ENCODE assay signal across 29 mouse cellular contexts in genomic region chr2:8975635-8976034, GRCm38 (mm10).
DNase-seq lines count a peak whose midpoint lies in the region; ATAC-seq and TF ChIP-seq lines count a peak whose summit lies in the region.
"Had no signal": no experiment of that assay in that cellular context is flagged by ENCODE, and none has a peak within 500 bp of the region (broad histone marks: within the 10 kb centered on the region; RNA-seq: fewer than 3 reads in every experiment).

No protein-coding gene starts in this region.

- H3K27ac ChIP-seq in kidney, embryonic 15.5 days, result no peak overlapping the region
- no peak overlapping the region for H3K27ac ChIP-seq in kidney, postnatal 0 days
- H3K27ac ChIP-seq: embryonic facial prominence, embryonic 13.5 days; embryonic facial prominence, embryonic 15.5 days; forebrain, embryonic 10.5 days; forebrain, embryonic 12.5 days had no signal

- H3K36me3 ChIP-seq in kidney, embryonic 15.5 days, result no peaks in the 10 kb centered on the region
- H3K36me3 ChIP-seq in kidney, postnatal 0 days (ENCODE audit: insufficient read depth, low read length), result no peaks in the 10 kb centered on the region
- H3K36me3 ChIP-seq: embryonic facial prominence, embryonic 13.5 days; embryonic facial prominence, embryonic 15.5 days; forebrain, embryonic 10.5 days; forebrain, embryonic 12.5 days; G1E had no signal

- no peak overlapping the region for H3K4me2 ChIP-seq in kidney, embryonic 15.5 days
- no peak overlapping the region for H3K4me2 ChIP-seq in kidney, postnatal 0 days (ENCODE audit: low read length)
- H3K4me2 ChIP-seq: embryonic facial prominence, embryonic 13.5 days; embryonic facial prominence, embryonic 15.5 days; forebrain, embryonic 12.5 days had no signal

- H3K4me3 ChIP-seq in kidney, embryonic 15.5 days (replicated peaks), result no peak overlapping the region
- no peak overlapping the region for H3K4me3 ChIP-seq in kidney, postnatal 0 days (replicated peaks; ENCODE audit: low read depth, low read length)
- H3K4me3 ChIP-seq: embryonic facial prominence, embryonic 13.5 days; embryonic facial prominence, embryonic 15.5 days; erythroblast, embryonic 14.5 days; forebrain, embryonic 10.5 days; forebrain, embryonic 12.5 days had no signal

- no peaks in the 10 kb centered on the region for H3K27me3 ChIP-seq in kidney, embryonic 15.5 days
- H3K27me3 ChIP-seq in kidney, postnatal 0 days (ENCODE audit: insufficient read depth, low read length), result no peaks in the 10 kb centered on the region
- H3K27me3 ChIP-seq: CH12.LX; embryonic facial prominence, embryonic 13.5 days; embryonic facial prominence, embryonic 15.5 days; forebrain, embryonic 12.5 days had no signal

- ATAC-seq in kidney, embryonic 15.5 days (replicated peaks; ENCODE audit: low FRiP score), result peak; percentile 86
- no peak for ATAC-seq in kidney, postnatal 0 days (replicated peaks; ENCODE audit: low FRiP score, low read depth)
- ATAC-seq: activated CD4-positive, CD25-positive, alpha-beta regulatory T cell, adult 4 months; CD4-positive, CD25-positive, alpha-beta regulatory T cell, adult 4 months; forebrain, embryonic 14.5 days; forebrain, embryonic 16.5 days; Patski had no signal

- no peaks in the 10 kb centered on the region for H3K9me3 ChIP-seq in kidney, embryonic 15.5 days (replicated peaks)
- H3K9me3 ChIP-seq in kidney, postnatal 0 days (replicated peaks; ENCODE audit: low read length), result no peaks in the 10 kb centered on the region
- H3K9me3 ChIP-seq: embryonic facial prominence, embryonic 13.5 days; embryonic facial prominence, embryonic 15.5 days; forebrain, embryonic 10.5 days; forebrain, embryonic 12.5 days; G1E had no signal

- 39% methylated on average over 6 of the region's 6 CpGs for WGBS in kidney, embryonic 15.5 days
- 36% methylated on average over 6 of the region's 6 CpGs for WGBS in kidney, postnatal 0 days

- no peaks in the 10 kb centered on the region for H3K4me1 ChIP-seq in kidney, embryonic 15.5 days
- no peaks in the 10 kb centered on the region for H3K4me1 ChIP-seq in kidney, postnatal 0 days (replicated peaks; ENCODE audit: insufficient read depth, low read length)
- H3K4me1 ChIP-seq: embryonic facial prominence, embryonic 13.5 days; embryonic facial prominence, embryonic 15.5 days; forebrain, embryonic 10.5 days; forebrain, embryonic 12.5 days had no signal

- no peak overlapping the region for H3K9ac ChIP-seq in kidney, embryonic 15.5 days
- H3K9ac ChIP-seq in kidney, postnatal 0 days (ENCODE audit: low read depth, low read length), result no peak overlapping the region
- H3K9ac ChIP-seq: embryonic facial prominence, embryonic 13.5 days; embryonic facial prominence, embryonic 15.5 days; forebrain, embryonic 12.5 days had no signal

- no peak for TF ChIP-seq CTCF in kidney, postnatal 0 days (IDR thresholded peaks at IDR 0.05; ENCODE audit: low read depth)

- peak; percentile 0 for DNase-seq in adrenal gland, adult 8-10 months
- DNase-seq in adrenal gland, postnatal 25 days, result no peak
- no peak for DNase-seq in kidney, postnatal 25 days
- peak; percentile 29 for DNase-seq in kidney, postnatal 0 days (ENCODE audit: low spot score)
- no peak for DNase-seq in kidney, adult 9 months
- no peak for DNase-seq in spleen, postnatal 10 days (ENCODE audit: low spot score in 2 of 2)
- DNase-seq: adrenal gland, postnatal 10 days; adrenal gland, postnatal 36 days; B cell, adult 2 months; cerebellum, adult 11 months; cerebellum, adult 18-20 months; cerebellum, adult 8-10 months; cerebellum, adult 9-11 months; cerebellum, postnatal 14 days; cerebellum, postnatal 36 days; embryo, embryonic 11 days had no signal

Comparison
In these comparisons a context has a peak if more than half of its experiments do, and no peak if none do; other contexts are left out.
1. DNase-seq: peak in adrenal gland, adult 8-10 months (single experiment) and kidney, postnatal 0 days (single experiment); none in adrenal gland, postnatal 25 days (single experiment), kidney, postnatal 25 days (0 of 2), kidney, adult 9 months (single experiment) and spleen, postnatal 10 days (0 of 2).